Mouse (Mus musculus) neural tube, embryonic 15.5 days (tissue): ENCODE data around the gene Tnrc18. TPM values are rescaled to one million over a fixed set of nuclear protein-coding genes. Genes with fewer than 3 reads are reported as not detected.
A peak's percentile ranks its signal among the peaks of the same experiment; 100 is the strongest.

ENCODE experiments used
- ATAC-seq: fragments of 200-750 bp; cut with Nextera tagmentation; 2 replicates; pipeline ENCODE4 v1.8.0; 2017; ENCODE audit warnings: mild to moderate bottlenecking, moderate TSS enrichment, moderate library complexity; ENCODE audit not compliant: low FRiP score
- H3K27ac ChIP-seq: fragments of 300-500 bp; sonication (generic); replicated peaks from 2 replicates; pipeline ENCODE4 v1.5.1; 2015; ENCODE audit warnings: mild to moderate bottlenecking, inconsistent platforms
- H3K27me3 ChIP-seq: fragments of 300-500 bp; sonication (generic); replicated peaks from 2 replicates; pipeline ENCODE4 v1.6.1; 2015; ENCODE audit warnings: inconsistent platforms
- H3K36me3 ChIP-seq: fragments of 300-500 bp; sonication (generic); 2 replicates; pipeline ENCODE4 v1.6.1; 2015; ENCODE audit warnings: inconsistent platforms
- H3K4me1 ChIP-seq: fragments of 300-500 bp; sonication (generic); 2 replicates; pipeline ENCODE4 v1.6.1; 2015; ENCODE audit warnings: inconsistent platforms
- H3K4me2 ChIP-seq: fragments of 300-500 bp; sonication (generic); 2 replicates; pipeline ENCODE4 v1.6.1; 2015; ENCODE audit warnings: inconsistent platforms, mild to moderate bottlenecking, moderate library complexity
- H3K4me3 ChIP-seq: fragments of 300-500 bp; sonication (generic); replicated peaks from 2 replicates; pipeline ENCODE4 v1.5.1; 2015; ENCODE audit warnings: mild to moderate bottlenecking, inconsistent platforms
- H3K9ac ChIP-seq: fragments of 300-500 bp; sonication (generic); replicated peaks from 2 replicates; pipeline ENCODE4 v1.6.1; 2015; ENCODE audit warnings: mild to moderate bottlenecking, inconsistent platforms
- H3K9me3 ChIP-seq: fragments of 300-500 bp; sonication (generic); replicated peaks from 2 replicates; pipeline ENCODE4 v1.6.1; 2016; ENCODE audit warnings: inconsistent platforms
- WGBS: fragments of 180-500 bp; shearing (Covaris S2); methylation state at CpG from one replicate; pipeline ENCODE4 v1.1.7; 2015; ENCODE audit warnings: mixed read lengths; 5-methylcytosine and 5-hydroxymethylcytosine counted together
- polyA plus RNA-seq: library from polyadenylated mRNA; unstranded; fragments of >200 nt; fragmentation: Nextera tagmentation; extraction: Ambion mirVana; gene quantifications from 2 replicates; pipeline ENCODE4 v1.2.1, GENCODE M21; 2015

Tnrc18 gene
- polyA plus RNA-seq, 1 experiment from 2014 or later, result 26.0 TPM

DNA sequence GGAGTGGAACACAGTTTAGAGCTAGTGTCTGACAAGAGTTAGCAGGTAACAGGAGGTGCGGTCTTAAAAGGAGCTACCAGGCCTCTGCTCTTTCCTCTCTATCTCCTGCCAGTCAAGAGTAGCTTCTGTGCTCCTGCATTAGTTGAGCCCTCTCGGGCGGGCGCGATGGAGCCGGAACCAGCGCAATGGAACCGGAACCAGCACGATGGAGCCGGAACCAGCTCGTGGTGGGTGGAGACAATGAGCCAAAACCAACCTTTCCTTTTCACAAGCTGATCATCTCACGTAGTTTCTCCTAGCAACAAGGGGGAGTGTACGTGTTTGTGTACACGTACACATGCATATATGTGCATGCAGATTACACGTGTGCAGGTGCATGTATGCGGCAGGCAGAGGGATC lies 89.2 kb downstream of the Tnrc18 start:
- Histone ChIP-seq H3K27me3 (no peaks in the 10 kb centered on the region), H3K27ac (no peak overlapping the region), H3K4me2 (no peak overlapping the region), H3K4me1 (peaks cover 6% of the 10 kb centered on the region), H3K36me3 (peaks cover 83% of the 10 kb centered on the region), H3K4me3 (no peak overlapping the region), H3K9ac (no peak overlapping the region), H3K9me3 (no peaks in the 10 kb centered on the region)
- WGBS, result 98% methylated on average over 16 of the region's 16 CpGs
- no peak for ATAC-seq

DNA sequence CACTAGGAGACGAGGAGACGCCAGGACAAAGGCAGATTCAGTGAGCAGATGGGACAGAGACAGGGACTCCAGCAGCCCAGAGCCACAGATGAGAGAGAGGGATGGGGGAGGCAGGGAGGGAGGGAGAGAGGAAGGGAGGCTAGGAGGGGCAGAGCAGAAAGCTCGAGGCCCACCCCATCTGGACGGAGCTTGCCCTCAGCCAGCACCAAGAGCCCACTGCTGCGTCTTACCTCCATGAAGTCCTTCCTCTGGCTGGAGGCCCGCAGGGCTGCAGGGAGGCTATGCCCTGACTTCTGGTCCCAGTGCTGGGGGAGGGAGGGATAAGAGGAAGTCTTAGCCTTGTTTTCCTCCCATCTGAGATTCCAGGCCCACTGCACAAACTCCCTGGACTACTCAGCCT lies 90.7 kb downstream of the Tnrc18 start:
- Histone ChIP-seq H3K4me1 (peaks cover 7% of the 10 kb centered on the region), H3K9me3 (no peaks in the 10 kb centered on the region), H3K36me3 (peaks cover 68% of the 10 kb centered on the region), H3K9ac (no peak overlapping the region), H3K27ac (no peak overlapping the region), H3K4me2 (no peak overlapping the region), H3K4me3 (no peak overlapping the region), H3K27me3 (no peaks in the 10 kb centered on the region)
- ATAC-seq, result no peak
- WGBS, result 86% methylated on average over 6 of the region's 6 CpGs

DNA sequence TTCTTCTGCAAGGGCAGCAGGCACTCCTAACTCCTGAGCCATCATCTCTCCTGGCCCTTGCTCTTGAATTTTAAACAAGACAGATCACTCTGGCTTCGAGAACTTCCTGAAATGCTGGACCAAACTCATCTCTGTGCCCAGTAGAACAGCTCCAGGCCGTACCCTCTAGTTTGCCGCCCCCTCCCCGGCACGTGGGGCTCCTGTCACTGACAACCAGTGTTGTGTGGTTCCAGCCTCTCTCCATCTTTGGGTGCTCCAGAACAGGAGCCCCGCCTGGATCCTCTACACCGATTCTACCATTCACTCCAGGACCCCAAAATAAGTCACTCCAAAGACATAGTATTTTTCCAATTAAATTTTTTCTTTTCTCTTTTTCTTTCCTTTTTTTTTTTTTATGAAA lies 93.2 kb downstream of the Tnrc18 start:
- no peak overlapping the region for H3K4me2 ChIP-seq
- H3K27me3 ChIP-seq, result no peaks in the 10 kb centered on the region
- no peak overlapping the region for H3K4me3 ChIP-seq
- no peak overlapping the region for H3K27ac ChIP-seq
- no peak for ATAC-seq
- H3K4me1 ChIP-seq, result peaks cover 7% of the 10 kb centered on the region
- H3K9me3 ChIP-seq, result no peaks in the 10 kb centered on the region
- H3K36me3 ChIP-seq, result peaks cover 57% of the 10 kb centered on the region
- 93% methylated on average over 7 of the region's 7 CpGs for WGBS
- H3K9ac ChIP-seq, result no peak overlapping the region

DNA sequence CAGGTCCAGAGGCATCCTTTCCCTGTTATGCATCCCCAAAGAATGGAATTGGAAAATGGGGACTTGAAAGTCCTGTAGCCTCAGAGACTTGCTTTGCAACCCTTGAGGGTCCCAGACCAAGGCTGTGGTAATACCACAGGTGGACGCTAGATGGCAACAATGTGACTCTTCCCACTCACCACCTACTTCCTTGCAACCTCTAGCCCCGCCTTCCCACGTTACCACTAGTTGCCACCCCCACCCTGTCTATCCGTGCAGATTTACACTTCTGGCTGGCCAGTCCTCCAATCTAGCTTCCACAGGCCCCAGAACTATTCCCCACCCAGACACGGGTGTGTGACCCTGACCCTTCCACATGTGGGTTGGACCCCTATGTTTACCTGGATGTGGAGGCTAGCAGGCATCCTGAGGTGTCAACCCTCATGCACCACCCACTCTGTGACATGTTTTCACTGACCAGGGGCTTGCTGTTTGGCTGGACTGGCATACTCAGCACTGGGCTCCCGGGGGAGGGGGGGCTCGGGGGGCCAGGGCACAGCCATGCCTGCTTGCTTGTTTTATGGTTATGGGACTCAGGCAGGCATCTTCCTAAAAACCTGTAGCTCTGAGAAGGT lies 93.8 kb downstream of the Tnrc18 start:
- ATAC-seq, result peak; percentile 73
- H3K4me3 ChIP-seq, result no peak overlapping the region
- peak overlapping the region; percentile 66 for H3K27ac ChIP-seq
- 14% methylated on average over 7 of the region's 7 CpGs for WGBS
- H3K9ac ChIP-seq, result no peak overlapping the region
- peaks cover 56% of the 10 kb centered on the region for H3K36me3 ChIP-seq
- H3K27me3 ChIP-seq, result no peaks in the 10 kb centered on the region
- no peaks in the 10 kb centered on the region for H3K9me3 ChIP-seq
- peaks cover 7% of the 10 kb centered on the region for H3K4me1 ChIP-seq
- peak overlapping the region; percentile 35 for H3K4me2 ChIP-seq

DNA sequence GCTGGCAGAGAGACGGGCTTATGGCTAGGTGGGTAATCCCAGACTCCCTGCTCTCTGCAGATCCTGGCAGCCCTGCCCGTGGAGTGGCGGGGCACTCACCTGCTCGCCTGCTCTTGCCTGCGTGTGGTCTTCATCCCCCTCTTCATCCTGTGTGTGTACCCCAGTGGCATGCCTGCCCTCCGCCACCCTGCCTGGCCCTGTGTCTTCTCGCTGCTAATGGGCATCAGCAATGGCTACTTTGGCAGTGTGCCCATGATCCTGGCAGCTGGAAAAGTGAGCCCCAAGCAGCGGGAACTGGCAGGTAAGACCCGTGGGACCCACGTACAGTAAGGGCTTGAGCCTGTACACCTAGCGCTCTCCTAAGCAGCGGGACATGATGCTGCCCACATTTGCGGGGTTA lies 97.6 kb downstream of the Tnrc18 start:
- ATAC-seq, result no peak
- 89% methylated on average over 13 of the region's 13 CpGs for WGBS
- H3K4me3 ChIP-seq, result no peak overlapping the region
- no peak overlapping the region for H3K4me2 ChIP-seq
- no peaks in the 10 kb centered on the region for H3K27me3 ChIP-seq
- H3K36me3 ChIP-seq, result peaks cover 26% of the 10 kb centered on the region
- H3K9ac ChIP-seq, result no peak overlapping the region
- H3K27ac ChIP-seq, result no peak overlapping the region
- H3K9me3 ChIP-seq, result no peaks in the 10 kb centered on the region
- H3K4me1 ChIP-seq, result peaks cover 7% of the 10 kb centered on the region

DNA sequence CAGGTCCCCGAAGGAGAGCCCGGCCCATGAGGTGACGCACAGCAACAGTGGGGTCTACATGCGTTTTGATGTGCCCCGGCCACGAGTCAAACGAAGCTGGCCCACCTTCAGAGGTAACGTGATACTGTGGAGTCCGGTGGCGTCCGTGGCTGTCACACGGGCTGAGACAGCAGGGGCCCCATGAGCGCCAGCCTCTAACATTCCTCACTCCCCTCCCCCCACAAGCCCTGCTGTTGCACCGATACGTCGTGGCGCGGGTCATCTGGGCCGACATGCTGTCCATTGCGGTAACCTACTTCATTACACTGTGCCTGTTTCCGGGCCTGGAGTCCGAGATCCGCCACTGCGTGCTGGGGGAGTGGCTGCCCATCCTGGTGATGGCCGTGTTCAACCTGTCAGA lies 99.0 kb downstream of the Tnrc18 start:
- WGBS, result 76% methylated on average over 25 of the region's 25 CpGs
- no peak for ATAC-seq
- Histone ChIP-seq H3K27ac (no peak overlapping the region), H3K36me3 (peaks cover 39% of the 10 kb centered on the region), H3K9ac (no peak overlapping the region), H3K9me3 (no peaks in the 10 kb centered on the region), H3K4me3 (no peak overlapping the region), H3K4me1 (0 out of 2 replicates have a peak, but pooled peaks cover 3% of the 10 kb centered on the region), H3K27me3 (no peaks in the 10 kb centered on the region), H3K4me2 (no peak overlapping the region)

DNA sequence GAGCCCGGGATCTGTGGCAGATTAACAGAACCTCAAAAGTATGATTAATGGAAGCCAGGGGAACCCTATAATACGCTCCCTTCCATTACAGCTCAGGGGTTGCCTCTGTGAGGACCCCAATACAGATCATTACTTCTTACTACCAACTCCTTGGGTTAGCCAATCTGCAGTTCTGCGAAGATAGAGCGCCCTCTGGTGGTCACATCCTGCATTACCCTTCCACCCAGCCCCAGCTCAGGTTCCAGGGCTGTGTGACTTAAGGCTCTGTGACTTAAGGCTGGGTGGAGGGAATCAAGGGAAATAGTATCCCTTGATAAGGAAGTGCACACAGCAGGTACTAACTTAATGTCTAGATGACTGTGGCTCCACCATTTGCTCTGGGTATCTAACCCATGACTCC lies 99.4 kb downstream of the Tnrc18 start:
- Histone ChIP-seq H3K36me3 (peaks cover 40% of the 10 kb centered on the region), H3K9me3 (no peaks in the 10 kb centered on the region), H3K27me3 (no peaks in the 10 kb centered on the region), H3K9ac (no peak overlapping the region), H3K4me2 (no peak overlapping the region), H3K4me3 (no peak overlapping the region), H3K4me1 (no peaks in the 10 kb centered on the region), H3K27ac (no peak overlapping the region)
- WGBS, result 21% methylated on average over 4 of the region's 4 CpGs
- peak; percentile 36 for ATAC-seq

DNA sequence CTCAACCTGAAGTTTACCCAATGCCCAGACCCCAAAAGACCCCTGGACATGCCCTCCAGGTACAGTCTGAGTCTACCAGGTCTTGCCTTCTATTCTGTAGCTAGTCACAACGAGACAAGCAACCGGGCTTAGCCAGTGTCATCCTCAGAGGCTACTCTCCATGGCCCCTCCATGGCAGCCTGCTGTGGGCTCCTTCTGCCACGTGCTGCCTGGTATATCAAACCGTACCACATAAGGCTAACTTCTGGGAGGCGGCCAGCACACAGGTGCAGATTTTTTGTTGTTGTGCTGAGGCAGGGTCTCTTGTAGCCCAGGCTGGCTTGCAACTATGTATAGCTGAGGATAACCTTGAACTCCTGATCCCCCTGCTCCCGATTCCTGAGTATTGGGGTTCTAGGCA lies 101.4 kb downstream of the Tnrc18 start:
- H3K4me3 ChIP-seq, result no peak overlapping the region
- ATAC-seq, result no peak
- H3K27me3 ChIP-seq, result no peaks in the 10 kb centered on the region
- H3K27ac ChIP-seq, result no peak overlapping the region
- peaks cover 52% of the 10 kb centered on the region for H3K36me3 ChIP-seq
- no peaks in the 10 kb centered on the region for H3K9me3 ChIP-seq
- H3K4me2 ChIP-seq, result no peak overlapping the region
- no peak overlapping the region for H3K9ac ChIP-seq
- no peaks in the 10 kb centered on the region for H3K4me1 ChIP-seq
- WGBS, result 86% methylated on average over 6 of the region's 6 CpGs

DNA sequence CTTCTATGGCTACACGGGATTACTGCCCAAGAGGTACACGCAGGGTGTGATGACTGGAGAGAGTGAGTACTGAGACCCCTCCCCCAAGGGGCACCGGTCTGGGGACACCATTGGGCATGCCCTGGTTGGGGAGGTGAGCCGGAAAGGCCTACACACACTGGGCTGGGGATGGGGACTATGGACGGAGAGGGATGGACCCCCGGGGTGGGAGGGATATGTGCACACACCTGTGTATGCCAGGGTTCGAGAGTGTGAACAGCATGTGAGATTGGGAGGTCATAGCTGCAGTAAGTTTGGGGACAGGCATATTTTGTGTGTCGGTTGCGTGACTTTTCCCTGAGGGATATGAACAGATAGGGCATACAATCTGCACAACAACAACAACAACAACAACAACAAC lies 102.4 kb downstream of the Tnrc18 start:
- WGBS, result 85% methylated on average over 9 of the region's 9 CpGs
- no peaks in the 10 kb centered on the region for H3K4me1 ChIP-seq
- H3K9ac ChIP-seq, result no peak overlapping the region
- no peak overlapping the region for H3K4me3 ChIP-seq
- ATAC-seq, result no peak
- H3K9me3 ChIP-seq, result no peaks in the 10 kb centered on the region
- no peaks in the 10 kb centered on the region for H3K27me3 ChIP-seq
- H3K4me2 ChIP-seq, result no peak overlapping the region
- H3K36me3 ChIP-seq, result peaks cover 59% of the 10 kb centered on the region
- no peak overlapping the region for H3K27ac ChIP-seq

DNA sequence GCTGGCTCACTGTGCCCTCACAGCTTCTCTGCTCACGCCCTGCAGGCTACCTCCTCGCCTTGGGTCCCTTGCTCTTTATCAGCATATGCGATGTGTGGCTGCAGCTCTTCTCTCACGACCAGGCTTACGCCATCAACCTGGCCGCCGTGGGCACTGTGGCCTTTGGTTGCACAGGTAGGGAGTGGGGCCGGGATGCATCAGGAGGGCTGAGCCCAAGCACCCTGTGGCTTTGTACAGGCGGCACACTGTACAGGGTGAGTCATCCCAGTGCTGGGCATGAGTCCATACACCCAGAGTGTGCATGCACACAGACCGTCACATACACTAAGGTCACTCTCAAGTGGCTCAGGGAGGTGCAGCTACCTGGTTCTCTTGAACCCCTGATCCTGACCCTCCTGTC lies 103.5 kb downstream of the Tnrc18 start:
- Histone ChIP-seq H3K27ac (no peak overlapping the region), H3K9me3 (no peaks in the 10 kb centered on the region), H3K4me3 (no peak overlapping the region), H3K27me3 (no peaks in the 10 kb centered on the region), H3K4me2 (no peak overlapping the region), H3K9ac (no peak overlapping the region), H3K36me3 (peaks cover 61% of the 10 kb centered on the region), H3K4me1 (no peaks in the 10 kb centered on the region)
- WGBS, result 91% methylated on average over 10 of the region's 10 CpGs
- no peak for ATAC-seq

DNA sequence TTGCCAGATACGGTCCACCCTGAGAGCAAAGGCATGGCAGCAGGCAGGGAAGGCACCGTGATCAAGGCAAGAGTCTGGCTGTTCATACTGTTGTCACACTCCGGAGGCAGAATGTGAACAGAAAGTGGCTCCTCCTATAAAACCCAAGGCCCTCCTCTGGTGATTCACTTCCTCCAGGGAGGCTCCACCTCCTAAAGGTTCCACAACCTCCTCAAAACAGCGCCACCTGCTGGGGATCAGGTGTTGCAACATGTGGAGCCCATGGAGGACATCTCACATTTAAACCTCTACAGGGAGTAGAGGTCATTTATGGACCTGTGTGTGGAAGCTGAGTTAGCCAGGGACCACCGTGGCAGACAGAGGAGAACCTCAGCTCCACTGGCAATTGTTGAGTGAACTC lies 105.1 kb downstream of the Tnrc18 start:
- Histone ChIP-seq H3K9me3 (no peaks in the 10 kb centered on the region), H3K9ac (no peak overlapping the region), H3K27me3 (no peaks in the 10 kb centered on the region), H3K4me3 (no peak overlapping the region), H3K36me3 (peaks cover 64% of the 10 kb centered on the region), H3K27ac (no peak overlapping the region), H3K4me2 (no peak overlapping the region), H3K4me1 (no peaks in the 10 kb centered on the region)
- ATAC-seq, result no peak
- WGBS, result 86% methylated on average over 5 of the region's 5 CpGs

DNA sequence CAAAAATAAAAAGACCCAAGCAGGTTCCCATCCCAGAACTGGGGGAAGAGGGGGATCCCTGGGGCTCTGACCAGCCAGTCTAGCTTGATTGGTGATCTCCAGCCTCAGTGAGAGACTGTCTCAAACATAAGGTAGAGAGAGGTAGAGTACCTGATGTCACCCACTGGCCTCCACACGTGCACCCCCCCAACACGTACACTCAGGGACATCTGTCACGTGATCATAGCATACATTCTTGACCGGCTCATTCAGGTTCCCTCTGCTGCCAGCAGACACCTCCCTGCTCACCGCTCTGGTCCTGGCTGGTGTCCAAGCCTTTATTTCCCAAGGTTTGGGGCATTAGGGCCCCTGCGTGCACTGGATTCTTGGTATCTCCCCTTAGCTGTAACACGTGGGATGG lies 108.0 kb downstream of the Tnrc18 start:
- no peak overlapping the region for H3K4me3 ChIP-seq
- H3K9ac ChIP-seq, result no peak overlapping the region
- ATAC-seq, result no peak
- no peaks in the 10 kb centered on the region for H3K27me3 ChIP-seq
- H3K4me1 ChIP-seq, result peaks cover 2% of the 10 kb centered on the region; the same call in 1 of the 2 replicates
- WGBS, result 84% methylated on average over 7 of the region's 7 CpGs
- no peaks in the 10 kb centered on the region for H3K9me3 ChIP-seq
- H3K27ac ChIP-seq, result no peak overlapping the region
- peaks cover 64% of the 10 kb centered on the region for H3K36me3 ChIP-seq
- no peak overlapping the region for H3K4me2 ChIP-seq

DNA sequence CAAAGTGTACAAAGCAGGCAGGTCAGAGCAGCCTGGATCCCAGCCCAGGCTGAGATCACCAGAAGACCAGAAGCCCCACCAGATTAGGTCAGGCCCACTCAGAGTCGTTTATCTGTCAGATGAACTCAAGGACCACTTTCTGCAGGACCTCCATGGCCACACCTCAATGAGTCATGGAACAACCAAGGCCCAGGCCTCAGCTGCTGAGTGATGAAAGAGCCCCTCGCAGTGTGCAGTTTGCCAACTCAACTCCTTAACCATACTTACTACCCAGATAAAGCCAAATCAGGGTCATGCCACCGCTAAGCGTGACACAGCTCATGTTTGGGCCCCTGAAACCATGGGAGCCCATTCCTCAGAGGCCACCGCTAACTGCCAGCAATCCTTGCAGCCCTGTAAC lies 109.8 kb downstream of the Tnrc18 start:
- H3K9me3 ChIP-seq, result no peaks in the 10 kb centered on the region
- peaks cover 19% of the 10 kb centered on the region for H3K4me1 ChIP-seq
- H3K4me3 ChIP-seq, result no peak overlapping the region
- H3K9ac ChIP-seq, result no peak overlapping the region
- no peaks in the 10 kb centered on the region for H3K27me3 ChIP-seq
- no peak overlapping the region for H3K27ac ChIP-seq
- no peak overlapping the region for H3K4me2 ChIP-seq
- 91% methylated on average over 5 of the region's 5 CpGs for WGBS
- peaks cover 51% of the 10 kb centered on the region for H3K36me3 ChIP-seq
- no peak for ATAC-seq
